Mouse (Mus musculus): ENCODE results near the gene R3hdm2. TPM values are rescaled to one million over a fixed set of nuclear protein-coding genes. Genes with fewer than 3 reads are reported as not detected.
A peak's percentile ranks its signal among the peaks of the same experiment; 100 is the strongest.

R3hdm2 gene
- total and polyA plus RNA-seq, 3 experiments = 8.2 to 60.6 TPM; not detected in 1

DNA sequence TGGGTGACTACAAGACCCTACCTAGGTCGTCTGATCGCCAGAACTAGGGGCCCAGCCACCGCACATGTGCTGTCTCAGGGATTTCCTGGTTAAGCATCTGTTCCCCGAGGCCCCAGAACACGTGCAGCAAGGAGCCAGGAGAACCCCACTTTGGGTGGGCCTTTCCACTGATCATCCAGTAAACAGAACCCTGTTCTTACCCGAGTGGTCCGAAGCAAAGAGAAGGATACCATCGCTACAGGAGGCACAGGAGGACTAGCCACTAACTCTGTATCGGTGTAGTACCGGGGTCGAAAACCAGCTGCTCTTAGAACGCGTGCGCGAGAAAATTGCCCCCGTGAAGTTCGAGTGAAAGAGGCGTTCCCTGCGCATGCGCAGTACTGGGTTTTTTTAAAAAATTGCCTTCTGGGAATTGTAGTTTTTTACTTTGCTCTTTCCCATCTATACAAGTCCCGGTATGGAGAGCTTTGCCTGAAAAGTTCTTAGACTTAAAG, 142.0 kb downstream of the R3hdm2 start, which contains the start of gene Shmt2:
TSS of gene Shmt2 (minus strand) at position 357 of the 494 bp plus-strand sequence.
- H3K4me1 ChIP-seq (ENCODE audit: control insufficient read depth in 1 of 2, insufficient read depth in 2 of 2, low read length in 2 of 2) = peaks cover 2 to 19% of the 10 kb centered on the region in 2 experiments; a peak in 3 of 4 replicates
- TF ChIP-seq CTCF (IDR thresholded peaks at IDR 0.05 in 2 of 3, conservative IDR thresholded peaks at IDR 0.05 in 1 of 3; ENCODE audit: control insufficient read depth in 1 of 3, insufficient read depth in 1 of 3, low read depth in 2 of 3, low read length in 3 of 3, poor library complexity in 1 of 3, severe bottlenecking in 1 of 3) (no peak), RCOR1 (IDR thresholded peaks at IDR 0.05; ENCODE audit: low read depth, low read length) (no peak), GABPA (IDR thresholded peaks at IDR 0.05; ENCODE audit: low read depth, low read length) (no peak), BHLHE40 (IDR thresholded peaks at IDR 0.05; ENCODE audit: borderline replicate concordance, low read depth, low read length) (no peak), ZMIZ1 (IDR thresholded peaks at IDR 0.05; ENCODE audit: low read depth, low read length) (peak; percentile 86), MAFK (IDR thresholded peaks at IDR 0.05; ENCODE audit: borderline replicate concordance, low read depth, low read length) (no peak), USF2 (IDR thresholded peaks at IDR 0.05; ENCODE audit: borderline replicate concordance in 1 of 2, insufficient read depth in 1 of 2, low read depth in 1 of 2, low read length in 2 of 2) (no peak), RAD21 (IDR thresholded peaks at IDR 0.05; ENCODE audit: low read depth, low read length) (no peak), NRF1 (IDR thresholded peaks at IDR 0.05; ENCODE audit: insufficient read depth, low read depth, low read length, poor library complexity, severe bottlenecking) (peak; percentile 93), MYB (IDR thresholded peaks at IDR 0.05; ENCODE audit: low read depth, low read length) (no peak), POLR2AphosphoS2 (IDR thresholded peaks at IDR 0.05; ENCODE audit: low read length) (peak; percentile 87; the same call in 1 of the 2 replicates), E2F4 (IDR thresholded peaks at IDR 0.05; ENCODE audit: borderline replicate concordance, low read depth, low read length) (no peak), UBTF (IDR thresholded peaks at IDR 0.05; ENCODE audit: borderline replicate concordance, insufficient read depth, low read depth, low read length) (no peak), HCFC1 (IDR thresholded peaks at IDR 0.05; ENCODE audit: low read depth, low read length) (peak; percentile 97), ETS1 (IDR thresholded peaks at IDR 0.05; ENCODE audit: low read depth, low read length) (0 out of 2 replicates have a peak, but pooled peaks have one; percentile 3), CHD2 (IDR thresholded peaks at IDR 0.05; ENCODE audit: low read length) (peak; percentile 85), SIN3A (IDR thresholded peaks at IDR 0.05; ENCODE audit: low read length) (peak; percentile 82), POLR2AphosphoS5 (IDR thresholded peaks at IDR 0.05; ENCODE audit: borderline replicate concordance, low read depth, low read length) (no peak), SMC3 (IDR thresholded peaks at IDR 0.05; ENCODE audit: low read depth, low read length) (no peak), EP300 (IDR thresholded peaks at IDR 0.05; ENCODE audit: low read depth in 1 of 2, low read length in 2 of 2) (no peak), USF1 (IDR thresholded peaks at IDR 0.05; ENCODE audit: low read depth, low read length) (no peak; the same call in 1 of the 2 replicates), MYC (IDR thresholded peaks at IDR 0.05; ENCODE audit: low read depth, low read length) (peak; percentile 98), ZKSCAN1 (IDR thresholded peaks at IDR 0.05; ENCODE audit: low read depth, low read length) (no peak), ELF1 (IDR thresholded peaks at IDR 0.05; ENCODE audit: low read depth, low read length) (peak; percentile 55), KAT2A (conservative IDR thresholded peaks at IDR 0.05; ENCODE audit: low read depth, low read length) (peak; percentile 91), CHD1 (IDR thresholded peaks at IDR 0.05; ENCODE audit: low read depth, low read length) (no peak), ZNF384 (IDR thresholded peaks at IDR 0.05; ENCODE audit: low read depth, low read length) (no peak), TAL1 (IDR thresholded peaks at IDR 0.05; ENCODE audit: low read length) (no peak), JUND (IDR thresholded peaks at IDR 0.05; ENCODE audit: low read depth, low read length) (no peak), MXI1 (IDR thresholded peaks at IDR 0.05; ENCODE audit: low read depth, low read length) (peak; percentile 98), ZC3H11A (IDR thresholded peaks at IDR 0.05; ENCODE audit: low read depth, low read length) (no peak), POLR2A (IDR thresholded peaks at IDR 0.05; ENCODE audit: control insufficient read depth in 1 of 2, insufficient read depth in 1 of 2, low read depth in 1 of 2, low read length in 2 of 2, poor library complexity in 1 of 2) (peak; percentile 61 to 98), MEF2A (IDR thresholded peaks at IDR 0.05; ENCODE audit: extremely low read depth, insufficient replicate concordance, low read depth, low read length, poor library complexity, severe bottlenecking) (no peak), TBP (IDR thresholded peaks at IDR 0.05; ENCODE audit: low read depth, low read length) (peak; percentile 94), GATA1 (IDR thresholded peaks at IDR 0.05; ENCODE audit: low read depth, low read length) (no peak), TCF12 (IDR thresholded peaks at IDR 0.05; ENCODE audit: low read depth, low read length) (peak; percentile 57), MAX (IDR thresholded peaks at IDR 0.05; ENCODE audit: low read length) (peak; percentile 95)

More for the DNA sequence above, 142.0 kb downstream of the R3hdm2 start, which contains the start of gene Shmt2:
- peaks cover 29% of the 10 kb centered on the region for H3K79me2 ChIP-seq (ENCODE audit: control insufficient read depth, insufficient read depth, low read length, poor library complexity)
- peak within 1 kb of the TSS; percentile 97 for H3K27ac ChIP-seq (ENCODE audit: control insufficient read depth, low read depth, low read length)
- H3K9ac ChIP-seq (ENCODE audit: control insufficient read depth, low read depth, low read length, poor library complexity, severe bottlenecking) = peak within 1 kb of the TSS; percentile 96
- H3K36me3 ChIP-seq (ENCODE audit: control insufficient read depth in 1 of 2, insufficient read depth in 2 of 2, low read length in 2 of 2) = peaks cover 0 to 21% of the 10 kb centered on the region in 2 experiments; a peak in 3 of 4 replicates
- no peaks in the 10 kb centered on the region for H3K27me3 ChIP-seq (ENCODE audit: control insufficient read depth in 1 of 2, insufficient read depth in 2 of 2, low read length in 2 of 2)
- peak within 1 kb of the TSS; percentile 65 to 87 for H3K4me3 ChIP-seq (ENCODE audit: control insufficient read depth in 1 of 2, insufficient read depth in 1 of 2, low read depth in 2 of 2, low read length in 2 of 2)
- peak; percentile 96 for DNase-seq (ENCODE audit: low read depth, low spot score)
- no peaks in the 10 kb centered on the region for H3K9me3 ChIP-seq (replicated peaks; ENCODE audit: insufficient read depth, low read length)

Data from MEL (cell line).